In genomic region chr8:92356613-92357375, GRCm38 (mm10) we compare ENCODE assay signal across 8 mouse cellular contexts. TPM values are rescaled to one million over a fixed set of nuclear protein-coding genes. Genes with fewer than 3 reads are reported as not detected.
DNase-seq lines count a peak whose midpoint lies in the region; ATAC-seq and TF ChIP-seq lines count a peak whose summit lies in the region.

No protein-coding gene starts in this region.

- no peak for TF ChIP-seq POLR2A in kidney, adult 2 months (IDR thresholded peaks at IDR 0.05; ENCODE audit: low read depth, low read length)
- TF ChIP-seq POLR2A in cortical plate, adult 2 months (IDR thresholded peaks at IDR 0.05; ENCODE audit: extremely low read depth, insufficient read depth, low read length), result no peak

- peak overlapping the region; percentile 92 for H3K4me2 ChIP-seq in hindbrain, embryonic 11.5 days (replicated peaks; ENCODE audit: low read depth, low read length)

- H3K27me3 ChIP-seq in kidney, adult 2 months (replicated peaks; ENCODE audit: control insufficient read depth, insufficient read depth, low read length), result peaks cover 10% of the 10 kb centered on the region
- no peaks in the 10 kb centered on the region; the same call in none of the 2 replicates for H3K27me3 ChIP-seq in hindbrain, embryonic 11.5 days (ENCODE audit: control insufficient read depth, insufficient read depth, low read length)
- H3K27me3 ChIP-seq in midbrain, embryonic 10.5 days (ENCODE audit: low read depth, poor library complexity, severe bottlenecking), result peaks cover 52% of the 10 kb centered on the region

- peak overlapping the region; percentile 61 for H3K4me3 ChIP-seq in kidney, adult 2 months (ENCODE audit: insufficient read depth, low read depth, low read length)
- peak overlapping the region; percentile 41; the same call in 1 of the 2 replicates for H3K4me3 ChIP-seq in cortical plate, adult 2 months (ENCODE audit: insufficient read depth, low read length)
- peak overlapping the region; percentile 96 for H3K4me3 ChIP-seq in hindbrain, embryonic 11.5 days (ENCODE audit: low read depth, low read length)
- peak overlapping the region; percentile 97 for H3K4me3 ChIP-seq in midbrain, embryonic 10.5 days

- no peak for DNase-seq in kidney, adult 2 months
- no peak for DNase-seq in kidney, adult 18-20 months
- DNase-seq in hindbrain, embryonic 11.5 days (ENCODE audit: low spot score), result peak; percentile 67
- no peak for DNase-seq in midbrain, embryonic 10.5 days (ENCODE audit: low spot score)
- no peak for DNase-seq in right cerebral cortex, postnatal 14 days
- no peak for DNase-seq in spleen, postnatal 36 days (ENCODE audit: low spot score in 2 of 2)
- DNase-seq in ovary, adult 18-20 months (ENCODE audit: low spot score), result no peak

- no peaks in the 10 kb centered on the region for H3K9me3 ChIP-seq in hindbrain, embryonic 11.5 days (ENCODE audit: control insufficient read depth, low read length)
- H3K9me3 ChIP-seq in midbrain, embryonic 10.5 days (replicated peaks), result no peaks in the 10 kb centered on the region

- H3K27ac ChIP-seq in kidney, adult 2 months (ENCODE audit: insufficient read depth, low read depth, low read length), result peak overlapping the region; percentile 24
- H3K27ac ChIP-seq in cortical plate, adult 2 months (ENCODE audit: insufficient read depth, low read length), result no peak overlapping the region
- H3K27ac ChIP-seq in hindbrain, embryonic 11.5 days (ENCODE audit: low read depth, low read length), result peak overlapping the region; percentile 99
- H3K27ac ChIP-seq in midbrain, embryonic 10.5 days (replicated peaks), result peak overlapping the region; percentile 99

- no peaks in the 10 kb centered on the region for H3K4me1 ChIP-seq in kidney, adult 2 months (ENCODE audit: control insufficient read depth, insufficient read depth, low read length)
- H3K4me1 ChIP-seq in cortical plate, adult 2 months (ENCODE audit: control insufficient read depth, insufficient read depth, low read length), result no peaks in the 10 kb centered on the region
- H3K4me1 ChIP-seq in hindbrain, embryonic 11.5 days (replicated peaks; ENCODE audit: control insufficient read depth, insufficient read depth, low read length), result no peaks in the 10 kb centered on the region; the same call in 1 of the 2 replicates
- peaks cover 66% of the 10 kb centered on the region for H3K4me1 ChIP-seq in midbrain, embryonic 10.5 days

- no peaks in the 10 kb centered on the region for H3K36me3 ChIP-seq in kidney, adult 2 months (ENCODE audit: control insufficient read depth, insufficient read depth, low read length)
- H3K36me3 ChIP-seq in hindbrain, embryonic 11.5 days (ENCODE audit: control insufficient read depth, insufficient read depth, low read length), result 0 out of 2 replicates have a peak, but pooled peaks cover 3% of the 10 kb centered on the region
- peaks cover 23% of the 10 kb centered on the region for H3K36me3 ChIP-seq in midbrain, embryonic 10.5 days

- no peak for TF ChIP-seq CTCF in kidney, adult 2 months (conservative IDR thresholded peaks at IDR 0.05; ENCODE audit: insufficient read depth, insufficient read length, low read depth, low read length)
- TF ChIP-seq CTCF in cortical plate, adult 2 months (IDR thresholded peaks at IDR 0.05; ENCODE audit: extremely low read depth, insufficient read depth, low read length), result no peak

- 3% methylated on average over 40 of the region's 40 CpGs for WGBS in kidney, adult 2 months
- WGBS in hindbrain, embryonic 11.5 days, result under 1% methylated on average over 40 of the region's 40 CpGs
- 1% methylated on average over 39 of the region's 40 CpGs for WGBS in midbrain, embryonic 10.5 days

- ATAC-seq in hindbrain, embryonic 11.5 days (ENCODE audit: low FRiP score), result no peak

- peak overlapping the region; percentile 98 for H3K9ac ChIP-seq in hindbrain, embryonic 11.5 days (ENCODE audit: low read depth, low read length)

RNA-seq across cellular contexts. Expression of gene Irx5, which starts 0.6 kb away (rescaled TPM):
- polyA plus RNA-seq in kidney, adult 2 months (2012; rRNA removed), result 3.1 and 5.0 TPM in 2 replicates
- polyA plus RNA-seq in cortical plate, adult 2 months (2012; rRNA removed), result 0.10 TPM in 1 of 2 replicates, not detected in the other
- polyA plus RNA-seq in hindbrain, embryonic 11.5 days (2014; fragmentation: Nextera tagmentation; extraction: Ambion mirVana), result 23.2 and 25.5 TPM in 2 replicates
- 28.7 and 31.9 TPM in 2 replicates for polyA plus RNA-seq in midbrain, embryonic 10.5 days (2016; fragmentation: Nextera tagmentation; extraction: Ambion mirVana)

Comparison
In these comparisons a context has a peak if more than half of its experiments do, and no peak if none do; other contexts are left out.
1. H3K4me3 ChIP-seq: peak in every context shown above with its lines; median percentile 97 in midbrain, embryonic 10.5 days; 96 in hindbrain, embryonic 11.5 days; 61 in kidney, adult 2 months; 41 in cortical plate, adult 2 months.